Mouse (Mus musculus) hindbrain, embryonic 12.5 days (tissue): ENCODE measurements around the gene Zfp827. TPM values are rescaled to one million over a fixed set of nuclear protein-coding genes. Genes with fewer than 3 reads are reported as not detected.
A peak's percentile ranks its signal among the peaks of the same experiment; 100 is the strongest.

Source experiments
- ATAC-seq: fragments of 200-750 bp; cut with Nextera tagmentation; 2 replicates; pipeline ENCODE4 v1.8.0; 2017; ENCODE audit warnings: moderate TSS enrichment; ENCODE audit not compliant: low FRiP score
- H3K27ac ChIP-seq: fragments of 300-500 bp; sonication (generic); 2 replicates; pipeline ENCODE4 v1.5.1; 2016; ENCODE audit warnings: mild to moderate bottlenecking
- H3K27me3 ChIP-seq: fragments of 300-500 bp; sonication (generic); 2 replicates; pipeline ENCODE4 v1.6.1; 2016; ENCODE audit warnings: mild to moderate bottlenecking
- H3K36me3 ChIP-seq: fragments of 300-500 bp; sonication (generic); 2 replicates; pipeline ENCODE4 v1.6.1; 2016; ENCODE audit warnings: mild to moderate bottlenecking
- H3K4me1 ChIP-seq: fragments of 300-500 bp; sonication (generic); 2 replicates; pipeline ENCODE4 v1.6.1; 2016
- H3K4me2 ChIP-seq: fragments of 300-500 bp; sonication (generic); replicated peaks from 2 replicates; pipeline ENCODE4 v1.6.1; 2016; ENCODE audit warnings: mild to moderate bottlenecking
- H3K4me3 ChIP-seq: fragments of 300-500 bp; sonication (generic); 2 replicates; pipeline ENCODE4 v1.5.1; 2016; ENCODE audit warnings: mild to moderate bottlenecking
- H3K9ac ChIP-seq: fragments of 300-500 bp; sonication (generic); 2 replicates; pipeline ENCODE4 v1.6.1; 2016; ENCODE audit warnings: mild to moderate bottlenecking, moderate library complexity
- H3K9me3 ChIP-seq: fragments of 300-500 bp; sonication (generic); replicated peaks from 2 replicates; pipeline ENCODE4 v1.6.1; 2016; ENCODE audit warnings: mild to moderate bottlenecking
- WGBS: fragments of 180-500 bp; shearing (Covaris S2); methylation state at CpG from one replicate; pipeline ENCODE4 v1.1.7; 2016; 5-methylcytosine and 5-hydroxymethylcytosine counted together
- polyA plus RNA-seq: library from polyadenylated mRNA; unstranded; fragments of >200 nt; fragmentation: Nextera tagmentation; extraction: Ambion mirVana; gene quantifications from 2 replicates; pipeline ENCODE4 v1.2.1, GENCODE M21; 2016

The Zfp827 gene
- polyA plus RNA-seq, 1 experiment from 2014 or later = 14.2 TPM

- no peak for ATAC-seq
- Histone ChIP-seq H3K4me1 (peaks cover 11% of the 10 kb centered on the region), H3K9me3 (no peaks in the 10 kb centered on the region), H3K9ac (no peak overlapping the region), H3K36me3 (peaks cover 37% of the 10 kb centered on the region), H3K27me3 (no peaks in the 10 kb centered on the region), H3K27ac (no peak overlapping the region), H3K4me2 (no peak overlapping the region), H3K4me3 (no peak overlapping the region)
- WGBS = 69% methylated on average over 4 of the region's 4 CpGs
Measured at GRCm38 (mm10) chr8:79175991-79176390, 147.8 kb downstream of the Zfp827 start.

- Histone ChIP-seq H3K9ac (no peak overlapping the region), H3K4me2 (no peak overlapping the region), H3K4me3 (no peak overlapping the region), H3K4me1 (no peaks in the 10 kb centered on the region), H3K36me3 (peaks cover 69% of the 10 kb centered on the region), H3K27ac (no peak overlapping the region), H3K9me3 (no peaks in the 10 kb centered on the region), H3K27me3 (no peaks in the 10 kb centered on the region)
- WGBS = 91% methylated on average over 6 of the region's 6 CpGs
- 0 out of 2 replicates have a peak, but pooled peaks have one; percentile 12 for ATAC-seq
Measured at GRCm38 (mm10) chr8:79179678-79180077, 151.4 kb downstream of the Zfp827 start.

- no peaks in the 10 kb centered on the region for H3K9me3 ChIP-seq
- no peak for ATAC-seq
- H3K36me3 ChIP-seq = peaks cover 85% of the 10 kb centered on the region
- no peak overlapping the region for H3K4me3 ChIP-seq
- no peaks in the 10 kb centered on the region for H3K27me3 ChIP-seq
- H3K27ac ChIP-seq = no peak overlapping the region
- H3K4me2 ChIP-seq = no peak overlapping the region
- H3K4me1 ChIP-seq = no peaks in the 10 kb centered on the region
- no peak overlapping the region for H3K9ac ChIP-seq
- 89% methylated on average over 7 of the region's 7 CpGs for WGBS
Measured at GRCm38 (mm10) chr8:79185488-79185887, 157.3 kb downstream of the Zfp827 start.

GRCm38 (mm10) chr8:79190071-79190470 lies 161.8 kb downstream of the Zfp827 start:
- ATAC-seq = no peak
- Histone ChIP-seq H3K4me1 (no peaks in the 10 kb centered on the region), H3K4me2 (no peak overlapping the region), H3K27ac (no peak overlapping the region), H3K9ac (no peak overlapping the region), H3K27me3 (no peaks in the 10 kb centered on the region), H3K36me3 (peaks cover 63% of the 10 kb centered on the region), H3K4me3 (no peak overlapping the region), H3K9me3 (no peaks in the 10 kb centered on the region)
- 92% methylated on average over 10 of the region's 10 CpGs for WGBS

GRCm38 (mm10) chr8:79196481-79196880 lies 168.2 kb downstream of the Zfp827 start:
- Histone ChIP-seq H3K4me1 (peaks cover 15% of the 10 kb centered on the region; the same call in 1 of the 2 replicates), H3K36me3 (peaks cover 11% of the 10 kb centered on the region), H3K9ac (no peak overlapping the region), H3K4me2 (no peak overlapping the region), H3K9me3 (no peaks in the 10 kb centered on the region), H3K27me3 (no peaks in the 10 kb centered on the region), H3K4me3 (no peak overlapping the region), H3K27ac (no peak overlapping the region)
- 65% methylated on average over 4 of the region's 4 CpGs for WGBS
- ATAC-seq = no peak

- 0 out of 2 replicates have a peak, but pooled peaks have one; percentile 58 for ATAC-seq
- 36% methylated on average over 3 of the region's 3 CpGs for WGBS
- no peaks in the 10 kb centered on the region for H3K9me3 ChIP-seq
- H3K9ac ChIP-seq = no peak overlapping the region
- no peak overlapping the region for H3K27ac ChIP-seq
- peaks cover 16% of the 10 kb centered on the region; the same call in 1 of the 2 replicates for H3K4me1 ChIP-seq
- 0 out of 2 replicates have a peak, but pooled peaks cover 3% of the 10 kb centered on the region for H3K36me3 ChIP-seq
- H3K4me3 ChIP-seq = no peak overlapping the region
- H3K27me3 ChIP-seq = no peaks in the 10 kb centered on the region
- no peak overlapping the region for H3K4me2 ChIP-seq
Measured at GRCm38 (mm10) chr8:79198675-79199074, 170.4 kb downstream of the Zfp827 start.

GRCm38 (mm10) chr8:79201446-79202147 lies 173.4 kb downstream of the Zfp827 start:
- H3K4me3 ChIP-seq = no peak overlapping the region
- WGBS = 74% methylated on average over 11 of the region's 11 CpGs
- H3K9ac ChIP-seq = no peak overlapping the region
- H3K36me3 ChIP-seq = 0 out of 2 replicates have a peak, but pooled peaks cover 3% of the 10 kb centered on the region
- H3K4me2 ChIP-seq = no peak overlapping the region
- peak overlapping the region; percentile 30; the same call in 1 of the 2 replicates for H3K27ac ChIP-seq
- no peaks in the 10 kb centered on the region for H3K9me3 ChIP-seq
- no peak for ATAC-seq
- no peaks in the 10 kb centered on the region for H3K27me3 ChIP-seq
- H3K4me1 ChIP-seq = peaks cover 6% of the 10 kb centered on the region; the same call in 1 of the 2 replicates

- Histone ChIP-seq H3K27ac (no peak overlapping the region), H3K36me3 (no peaks in the 10 kb centered on the region), H3K27me3 (no peaks in the 10 kb centered on the region), H3K9ac (no peak overlapping the region), H3K9me3 (no peaks in the 10 kb centered on the region), H3K4me3 (no peak overlapping the region), H3K4me2 (no peak overlapping the region), H3K4me1 (peaks cover 27% of the 10 kb centered on the region)
- ATAC-seq = no peak
- WGBS = 86% methylated on average over 4 of the region's 4 CpGs
Measured at GRCm38 (mm10) chr8:79206895-79207294, 178.7 kb downstream of the Zfp827 start.

- H3K4me2 ChIP-seq = no peak overlapping the region
- 49% methylated on average over 3 of the region's 3 CpGs for WGBS
- no peaks in the 10 kb centered on the region for H3K36me3 ChIP-seq
- no peak overlapping the region for H3K4me3 ChIP-seq
- H3K27ac ChIP-seq = no peak overlapping the region
- H3K9ac ChIP-seq = no peak overlapping the region
- ATAC-seq = no peak
- no peaks in the 10 kb centered on the region for H3K9me3 ChIP-seq
- no peaks in the 10 kb centered on the region for H3K27me3 ChIP-seq
- H3K4me1 ChIP-seq = peaks cover 27% of the 10 kb centered on the region
Measured at GRCm38 (mm10) chr8:79208181-79208580, 179.9 kb downstream of the Zfp827 start.

GRCm38 (mm10) chr8:79208691-79209640 lies 180.7 kb downstream of the Zfp827 start:
- Histone ChIP-seq H3K4me2 (peak overlapping the region; percentile 64), H3K4me3 (no peak overlapping the region), H3K27me3 (no peaks in the 10 kb centered on the region), H3K27ac (peak overlapping the region; percentile 86), H3K9ac (peak overlapping the region; percentile 54; the same call in 1 of the 2 replicates), H3K4me1 (peaks cover 27% of the 10 kb centered on the region), H3K9me3 (no peaks in the 10 kb centered on the region), H3K36me3 (no peaks in the 10 kb centered on the region)
- WGBS = 10% methylated on average over 15 of the region's 15 CpGs
- peak; percentile 39; the same call in 1 of the 2 replicates for ATAC-seq

GRCm38 (mm10) chr8:79209641-79210358 lies 181.6 kb downstream of the Zfp827 start:
- H3K9me3 ChIP-seq = no peaks in the 10 kb centered on the region
- 2% methylated on average over 27 of the region's 27 CpGs for WGBS
- peak overlapping the region; percentile 64 for H3K4me2 ChIP-seq
- H3K27me3 ChIP-seq = no peaks in the 10 kb centered on the region
- peak overlapping the region; percentile 54 for H3K9ac ChIP-seq
- peak overlapping the region; percentile 86 for H3K27ac ChIP-seq
- ATAC-seq = peak; percentile 84
- H3K4me3 ChIP-seq = peak overlapping the region; percentile 36
- no peaks in the 10 kb centered on the region for H3K36me3 ChIP-seq
- H3K4me1 ChIP-seq = peaks cover 27% of the 10 kb centered on the region

GRCm38 (mm10) chr8:79211630-79212029 lies 183.4 kb downstream of the Zfp827 start:
- 62% methylated on average over 9 of the region's 9 CpGs for WGBS
- Histone ChIP-seq H3K4me2 (no peak overlapping the region), H3K4me3 (no peak overlapping the region), H3K9ac (no peak overlapping the region), H3K27me3 (no peaks in the 10 kb centered on the region), H3K4me1 (peaks cover 27% of the 10 kb centered on the region), H3K27ac (no peak overlapping the region), H3K9me3 (no peaks in the 10 kb centered on the region), H3K36me3 (no peaks in the 10 kb centered on the region)
- no peak for ATAC-seq
